Mouse (Mus musculus) R1 (cell line): ENCODE results near the gene Socs3.

Source experiments
- DNase-seq: peaks from one replicate; pipeline ENCODE4 v3.0.0-alpha.2; 2018; ENCODE audit warnings: low read depth, low spot score

Socs3 gene

DNA sequence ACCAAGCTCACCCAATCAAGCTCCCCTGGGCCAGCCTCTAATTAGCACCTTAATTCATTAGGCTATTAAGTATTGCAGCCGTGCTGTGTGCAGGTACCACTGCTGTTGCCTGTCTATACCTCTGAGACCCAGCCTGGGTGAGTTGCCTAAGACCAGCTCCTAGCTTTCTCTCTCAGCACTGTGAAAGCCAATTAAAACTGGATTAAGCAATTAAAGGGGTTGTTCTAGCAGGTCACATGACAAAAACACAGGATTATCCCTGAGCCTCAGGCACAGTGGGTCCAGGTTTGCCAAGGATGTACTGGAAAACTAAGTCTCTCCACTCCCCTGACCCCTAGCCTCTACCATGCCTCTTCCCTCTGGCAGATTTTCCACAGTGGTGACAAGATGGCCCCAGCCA, 44.3 kb downstream of the Socs3 start:
- DNase-seq, result no peak

DNA sequence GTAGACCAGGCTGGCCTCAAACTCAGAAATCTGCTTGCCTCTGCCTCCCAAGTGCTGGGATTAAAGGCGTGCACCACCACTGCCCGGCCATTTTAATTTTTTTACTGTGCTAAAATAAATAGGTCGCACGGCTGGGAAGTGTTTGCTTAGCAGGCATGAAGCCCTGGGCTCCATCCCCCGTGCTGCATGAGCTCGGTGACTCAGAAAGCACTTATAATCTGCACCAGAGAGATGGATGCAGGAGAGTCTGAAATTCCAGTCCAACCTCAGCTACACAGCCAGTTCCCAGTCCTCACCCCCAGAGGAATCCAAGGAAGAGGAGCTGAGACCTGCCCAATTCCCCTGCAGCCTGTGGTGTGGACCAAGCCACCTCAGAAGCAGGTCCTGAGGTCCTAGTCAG, 45.4 kb downstream of the Socs3 start:
- no peak for DNase-seq

DNA sequence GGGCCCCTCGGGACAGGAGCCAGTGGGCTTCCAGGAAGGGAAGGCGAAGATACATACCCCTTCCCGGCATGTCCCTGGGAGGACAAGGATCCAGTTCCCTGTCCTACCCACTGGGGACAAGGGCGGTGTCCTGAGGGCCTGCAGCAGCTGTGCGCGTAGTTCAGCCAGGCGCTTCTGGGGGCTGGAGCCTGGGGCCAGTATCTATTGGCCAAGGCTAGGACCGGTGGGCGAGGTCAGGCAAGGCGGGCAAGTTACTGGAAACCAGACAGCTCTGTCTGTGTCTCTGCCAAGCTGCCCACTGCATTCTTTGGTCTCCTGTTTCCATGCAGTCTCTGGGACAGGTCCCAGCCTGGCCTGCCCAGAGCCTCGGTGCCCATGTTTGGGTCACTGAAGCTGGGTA, 46.6 kb downstream of the Socs3 start:
- DNase-seq, result no peak

DNA sequence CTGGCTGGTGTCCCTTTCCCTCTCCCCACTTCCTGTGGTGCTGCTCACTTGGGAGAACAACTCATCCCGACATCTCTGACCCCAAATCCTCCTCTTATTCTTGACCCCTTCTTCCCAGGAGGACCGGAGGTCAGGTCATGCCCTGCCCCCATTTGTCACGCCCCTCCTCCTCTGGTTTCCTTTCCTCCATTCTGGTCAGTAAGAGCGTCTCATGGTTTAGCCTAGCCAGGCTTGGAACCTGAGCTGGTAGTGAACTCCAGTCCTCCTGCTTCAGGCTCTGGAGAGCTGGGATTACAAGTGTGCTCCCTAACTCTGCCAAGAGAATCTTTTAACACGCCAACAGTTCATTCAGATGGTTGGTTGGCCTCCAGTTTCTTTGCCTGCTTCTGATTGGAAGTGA, 50.6 kb downstream of the Socs3 start:
- DNase-seq, result no peak

DNA sequence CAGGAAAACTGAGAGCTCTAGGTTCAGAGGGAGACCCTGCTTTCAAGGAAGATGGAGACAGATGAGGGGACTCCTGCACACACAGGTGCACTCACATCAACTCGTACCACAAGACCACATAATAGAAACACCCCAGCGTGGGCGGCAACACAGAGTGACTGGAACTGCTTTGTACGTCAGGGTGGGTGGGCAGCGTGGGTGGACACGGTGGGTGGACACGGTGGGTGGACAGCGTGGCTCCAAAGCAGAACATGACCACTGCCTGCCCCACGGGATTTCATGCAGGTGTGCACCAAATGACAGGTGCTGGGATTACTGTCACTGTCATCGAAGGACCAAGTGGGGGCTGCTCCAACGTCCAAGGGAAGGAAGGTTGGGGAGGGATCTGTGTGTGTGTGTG, 51.3 kb downstream of the Socs3 start:
- no peak for DNase-seq
